ENCODE assay signal across 10 mouse cellular contexts in genomic region chr13:47576516-47576915, GRCm38 (mm10).
DNase-seq lines count a peak whose midpoint lies in the region; ATAC-seq lines count a peak whose summit lies in the region.
"Had no signal": no experiment of that assay in that cellular context is flagged by ENCODE, and none has a peak within 500 bp of the region (broad histone marks: within the 10 kb centered on the region; RNA-seq: fewer than 3 reads in every experiment).

No protein-coding gene starts in this region.

- no peak overlapping the region for H3K4me2 ChIP-seq in hindbrain, embryonic 11.5 days (replicated peaks; ENCODE audit: low read depth, low read length)
- H3K4me2 ChIP-seq in hindbrain, embryonic 14.5 days (replicated peaks) = no peak overlapping the region
- no peak overlapping the region for H3K4me2 ChIP-seq in embryonic facial prominence, embryonic 11.5 days (ENCODE audit: low read depth, low read length)

- WGBS in hindbrain, embryonic 11.5 days = 74% methylated on average over 3 of the region's 3 CpGs
- WGBS in hindbrain, embryonic 14.5 days = 69% methylated on average over 3 of the region's 3 CpGs
- WGBS in embryonic facial prominence, embryonic 11.5 days = 63% methylated on average over 3 of the region's 3 CpGs

- peak; percentile 6 for DNase-seq in hindbrain, embryonic 11.5 days (ENCODE audit: low spot score)
- DNase-seq in hindbrain, embryonic 14.5 days (ENCODE audit: low spot score) = no peak
- DNase-seq in right cerebral cortex, postnatal 14 days = peak; percentile 7
- DNase-seq in right cerebral cortex, adult 2 months (ENCODE audit: low spot score in 2 of 2) = no peak
- DNase-seq in embryonic facial prominence, embryonic 11.5 days (ENCODE audit: low spot score) = peak; percentile 11
- DNase-seq in testis, postnatal 14 days (ENCODE audit: low spot score) = peak; percentile 9
- DNase-seq in adrenal gland, postnatal 10 days = no peak
- DNase-seq in right cerebral cortex, postnatal 25 days = no peak
- DNase-seq: heart, postnatal 36 days; midbrain, embryonic 14.5 days had no signal

- H3K9me3 ChIP-seq in hindbrain, embryonic 11.5 days (ENCODE audit: control insufficient read depth, low read length) = no peaks in the 10 kb centered on the region
- no peaks in the 10 kb centered on the region for H3K9me3 ChIP-seq in hindbrain, embryonic 14.5 days (ENCODE audit: control insufficient read depth, low read length)
- no peaks in the 10 kb centered on the region for H3K9me3 ChIP-seq in embryonic facial prominence, embryonic 11.5 days (replicated peaks; ENCODE audit: control insufficient read depth, low read length)

- H3K9ac ChIP-seq in hindbrain, embryonic 11.5 days (ENCODE audit: low read depth, low read length) = no peak overlapping the region
- no peak overlapping the region for H3K9ac ChIP-seq in hindbrain, embryonic 14.5 days
- no peak overlapping the region for H3K9ac ChIP-seq in embryonic facial prominence, embryonic 11.5 days (replicated peaks; ENCODE audit: low read length)

- ATAC-seq in hindbrain, embryonic 11.5 days (ENCODE audit: low FRiP score) = no peak
- ATAC-seq in hindbrain, embryonic 14.5 days (ENCODE audit: low FRiP score) = no peak
- no peak for ATAC-seq in embryonic facial prominence, embryonic 11.5 days (replicated peaks; ENCODE audit: insufficient number of reproducible peaks, low FRiP score, low TSS enrichment, low read depth)

- H3K4me3 ChIP-seq in hindbrain, embryonic 11.5 days (ENCODE audit: low read depth, low read length) = no peak overlapping the region
- H3K4me3 ChIP-seq in hindbrain, embryonic 14.5 days (replicated peaks; ENCODE audit: low read length) = no peak overlapping the region
- H3K4me3 ChIP-seq in embryonic facial prominence, embryonic 11.5 days (ENCODE audit: low read depth, low read length) = no peak overlapping the region

- no peaks in the 10 kb centered on the region for H3K27me3 ChIP-seq in hindbrain, embryonic 11.5 days (ENCODE audit: control insufficient read depth, insufficient read depth, low read length)
- no peaks in the 10 kb centered on the region for H3K27me3 ChIP-seq in hindbrain, embryonic 14.5 days (ENCODE audit: control insufficient read depth, insufficient read depth, low read length)
- H3K27me3 ChIP-seq in embryonic facial prominence, embryonic 11.5 days (ENCODE audit: control insufficient read depth, insufficient read depth, low read length) = no peaks in the 10 kb centered on the region

- H3K27ac ChIP-seq in hindbrain, embryonic 11.5 days (ENCODE audit: low read depth, low read length) = no peak overlapping the region
- no peak overlapping the region for H3K27ac ChIP-seq in hindbrain, embryonic 14.5 days
- no peak overlapping the region for H3K27ac ChIP-seq in embryonic facial prominence, embryonic 11.5 days (replicated peaks; ENCODE audit: low read depth, low read length)

- H3K4me1 ChIP-seq in hindbrain, embryonic 11.5 days (replicated peaks; ENCODE audit: control insufficient read depth, insufficient read depth, low read length) = no peaks in the 10 kb centered on the region
- no peaks in the 10 kb centered on the region for H3K4me1 ChIP-seq in hindbrain, embryonic 14.5 days (replicated peaks; ENCODE audit: control insufficient read depth, insufficient read depth, low read length)
- H3K4me1 ChIP-seq in embryonic facial prominence, embryonic 11.5 days (ENCODE audit: control insufficient read depth, insufficient read depth, low read length) = no peaks in the 10 kb centered on the region

- H3K36me3 ChIP-seq in hindbrain, embryonic 11.5 days (ENCODE audit: control insufficient read depth, insufficient read depth, low read length) = no peaks in the 10 kb centered on the region
- H3K36me3 ChIP-seq in hindbrain, embryonic 14.5 days (replicated peaks; ENCODE audit: control insufficient read depth, insufficient read depth) = no peaks in the 10 kb centered on the region
- no peaks in the 10 kb centered on the region for H3K36me3 ChIP-seq in embryonic facial prominence, embryonic 11.5 days (replicated peaks; ENCODE audit: control insufficient read depth, insufficient read depth, low read depth, low read length)

Comparison
In these comparisons a context has a peak if more than half of its experiments do, and no peak if none do; other contexts are left out.
1. DNase-seq: peak in hindbrain, embryonic 11.5 days (single experiment), right cerebral cortex, postnatal 14 days (single experiment), embryonic facial prominence, embryonic 11.5 days (single experiment) and testis, postnatal 14 days (single experiment); none in hindbrain, embryonic 14.5 days (single experiment), right cerebral cortex, adult 2 months (0 of 2), adrenal gland, postnatal 10 days (single experiment) and right cerebral cortex, postnatal 25 days (single experiment).